Mouse (Mus musculus) lung, postnatal 0 days (tissue): ENCODE results near the gene Decr2.

Experiments
- CTCF ChIP-seq: IDR thresholded peaks from 2 replicates; pipeline ENCODE4 v1.5.1; 2016; ENCODE audit warnings: antibody characterized with exemption, mild to moderate bottlenecking
- EP300 ChIP-seq: IDR thresholded peaks from 2 replicates; pipeline ENCODE4 v1.6.1; 2016; ENCODE audit warnings: antibody characterized with exemption, mild to moderate bottlenecking, control low read depth

DNA sequence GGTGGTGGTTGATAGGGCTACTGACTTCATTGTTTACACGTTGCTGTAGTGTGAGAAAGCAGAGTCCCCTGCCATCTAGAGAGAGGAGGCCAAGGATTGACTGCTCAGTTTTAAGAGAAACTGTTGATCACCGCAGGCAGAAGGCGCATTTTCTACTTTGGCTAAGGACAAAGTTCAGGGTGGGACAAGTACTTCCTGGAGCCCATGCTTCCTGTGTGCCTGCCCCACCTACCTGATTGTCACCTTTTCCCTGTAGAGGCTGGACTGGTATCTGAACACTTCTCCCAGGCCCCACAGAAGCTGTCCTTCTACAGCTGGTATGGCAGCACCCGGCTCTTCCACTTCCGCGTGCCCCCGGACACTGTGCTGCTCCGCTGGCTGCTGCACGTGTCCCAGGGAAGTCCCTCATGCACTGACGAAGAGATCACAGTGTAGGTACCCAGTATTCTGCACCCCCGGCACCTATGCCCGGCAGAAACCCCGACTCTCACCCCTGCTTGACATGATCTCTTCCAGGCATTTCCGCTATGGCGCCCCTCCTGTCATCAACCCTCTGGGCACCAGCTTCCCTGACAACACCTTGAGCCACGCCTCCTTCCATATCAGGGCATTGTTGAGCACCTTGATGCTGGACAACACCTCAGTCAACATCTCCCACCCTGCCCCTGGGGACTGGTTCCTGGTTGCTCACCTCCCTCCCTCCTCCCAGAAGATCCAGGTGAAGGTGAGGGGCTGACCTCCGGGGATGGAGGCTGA is 26.5 kb upstream of the Decr2 start:
- TF ChIP-seq CTCF = no peak
- no peak for TF ChIP-seq EP300
